Mouse (Mus musculus): ENCODE data around the gene D17Wsu92e. TPM values are rescaled to one million over a fixed set of nuclear protein-coding genes. Genes with fewer than 3 reads are reported as not detected.

D17Wsu92e gene
- polyA plus RNA-seq, 1 experiment from 2014 or later, result 10.3 TPM

DNA sequence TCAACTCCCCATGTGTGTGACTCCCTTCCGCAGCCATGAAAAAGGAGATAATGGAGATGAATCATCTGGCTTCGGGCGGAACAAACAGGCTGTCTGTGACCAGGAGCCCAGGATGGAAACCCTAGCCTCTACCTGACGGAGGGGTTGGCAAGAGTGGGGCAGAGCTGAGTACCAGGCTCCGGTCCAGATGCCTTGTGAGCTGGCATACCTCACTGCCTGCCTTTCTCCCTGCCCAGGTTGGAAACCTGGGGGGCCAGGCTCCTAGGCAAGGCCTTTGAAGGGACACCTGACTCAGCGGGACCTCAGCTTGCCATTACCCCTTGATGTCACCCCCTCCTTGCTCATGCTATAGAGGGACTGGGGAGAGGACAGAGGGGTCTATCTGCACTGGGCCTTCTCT is 79.5 kb downstream of the D17Wsu92e start:
- no peak overlapping the region for H3K4me3 ChIP-seq (ENCODE audit: low read length)
- 90% methylated on average over 6 of the region's 6 CpGs for WGBS

DNA sequence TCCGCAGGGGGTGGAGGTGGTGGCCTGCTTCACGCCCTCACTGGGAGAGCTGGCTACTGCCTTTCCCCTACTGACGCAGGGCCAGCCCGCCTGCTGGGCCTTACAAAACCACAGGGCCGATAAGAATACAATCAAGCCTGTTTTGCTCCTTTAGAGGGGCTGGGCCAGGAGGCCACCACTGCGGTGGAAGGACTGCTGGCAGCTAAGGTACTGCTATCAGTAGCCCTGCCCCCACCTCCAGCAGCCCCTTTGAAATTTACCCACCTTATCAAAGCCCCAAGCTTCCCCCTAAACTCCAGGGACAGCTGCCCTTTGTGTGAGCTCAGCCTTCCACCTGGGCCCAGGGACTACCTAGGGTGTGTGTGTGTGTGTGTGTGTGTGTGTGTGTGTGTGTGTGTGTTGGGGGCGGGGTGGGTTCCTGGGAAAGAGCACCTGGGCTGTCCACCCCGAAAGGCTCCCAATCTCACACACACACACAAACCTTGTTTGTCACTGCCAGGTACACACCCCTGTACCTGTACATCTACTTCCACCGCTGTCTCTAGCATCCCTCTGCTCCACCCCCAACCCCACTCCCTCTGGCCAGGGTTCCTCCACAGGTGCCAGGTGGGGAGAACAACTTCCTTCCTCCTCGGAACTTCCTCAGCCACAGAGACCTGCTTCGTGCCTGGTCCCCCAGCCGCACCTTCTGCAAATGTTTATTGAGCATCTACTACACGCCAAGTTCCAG is 85.9 kb downstream of the D17Wsu92e start:
- Histone ChIP-seq H3K9ac (ENCODE audit: low read depth, low read length) (no peak overlapping the region), H3K36me3 (ENCODE audit: control insufficient read depth, insufficient read depth, low read length) (no peaks in the 10 kb centered on the region), H3K27ac (ENCODE audit: low read depth, low read length) (no peak overlapping the region), H3K4me1 (ENCODE audit: control insufficient read depth, insufficient read depth, low read depth, low read length) (no peaks in the 10 kb centered on the region), H3K9me3 (ENCODE audit: control insufficient read depth, low read length) (no peaks in the 10 kb centered on the region), H3K4me3 (ENCODE audit: low read length) (no peak overlapping the region), H3K4me2 (ENCODE audit: low read length) (no peak overlapping the region), H3K27me3 (replicated peaks; ENCODE audit: control insufficient read depth, insufficient read depth, low read length) (no peaks in the 10 kb centered on the region)
- WGBS, result 22% methylated on average over 13 of the region's 13 CpGs
- ATAC-seq, result no peak

More for the DNA sequence above, 79.5 kb downstream of the D17Wsu92e start:
- Histone ChIP-seq H3K27me3 (replicated peaks; ENCODE audit: control insufficient read depth, insufficient read depth, low read length) (no peaks in the 10 kb centered on the region), H3K9me3 (ENCODE audit: control insufficient read depth, low read length) (no peaks in the 10 kb centered on the region), H3K36me3 (ENCODE audit: control insufficient read depth, insufficient read depth, low read length) (no peaks in the 10 kb centered on the region), H3K9ac (ENCODE audit: low read depth, low read length) (no peak overlapping the region), H3K27ac (ENCODE audit: low read depth, low read length) (no peak overlapping the region), H3K4me1 (ENCODE audit: control insufficient read depth, insufficient read depth, low read depth, low read length) (no peaks in the 10 kb centered on the region), H3K4me2 (ENCODE audit: low read length) (no peak overlapping the region)
- no peak for ATAC-seq

DNA sequence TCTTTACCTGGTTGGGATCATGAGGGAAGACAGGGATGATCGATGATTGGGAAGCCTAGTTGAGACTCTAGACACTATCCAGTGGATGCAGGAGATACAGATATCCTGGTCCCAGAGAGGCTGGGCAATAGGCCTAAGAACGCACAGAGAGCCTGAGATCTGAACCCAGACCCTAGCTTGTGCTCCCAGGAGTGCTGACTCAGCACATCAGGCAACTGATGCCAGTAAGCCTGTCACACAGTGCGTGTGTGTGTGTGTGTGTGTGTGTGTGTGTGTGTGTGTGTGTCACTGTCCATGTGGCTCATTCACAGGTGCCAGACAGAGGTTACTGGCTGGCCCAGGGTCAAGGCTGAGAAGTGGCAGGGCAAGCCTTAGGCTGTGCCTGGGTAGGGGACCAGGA is 87.8 kb downstream of the D17Wsu92e start:
- no peaks in the 10 kb centered on the region for H3K4me1 ChIP-seq (ENCODE audit: control insufficient read depth, insufficient read depth, low read depth, low read length)
- no peaks in the 10 kb centered on the region for H3K9me3 ChIP-seq (ENCODE audit: control insufficient read depth, low read length)
- no peak overlapping the region for H3K27ac ChIP-seq (ENCODE audit: low read depth, low read length)
- no peak overlapping the region for H3K4me2 ChIP-seq (ENCODE audit: low read length)
- H3K4me3 ChIP-seq (ENCODE audit: low read length), result no peak overlapping the region
- WGBS, result 91% methylated on average over 3 of the region's 3 CpGs
- no peak overlapping the region for H3K9ac ChIP-seq (ENCODE audit: low read depth, low read length)
- ATAC-seq, result no peak
- no peaks in the 10 kb centered on the region for H3K27me3 ChIP-seq (replicated peaks; ENCODE audit: control insufficient read depth, insufficient read depth, low read length)
- no peaks in the 10 kb centered on the region for H3K36me3 ChIP-seq (ENCODE audit: control insufficient read depth, insufficient read depth, low read length)

DNA sequence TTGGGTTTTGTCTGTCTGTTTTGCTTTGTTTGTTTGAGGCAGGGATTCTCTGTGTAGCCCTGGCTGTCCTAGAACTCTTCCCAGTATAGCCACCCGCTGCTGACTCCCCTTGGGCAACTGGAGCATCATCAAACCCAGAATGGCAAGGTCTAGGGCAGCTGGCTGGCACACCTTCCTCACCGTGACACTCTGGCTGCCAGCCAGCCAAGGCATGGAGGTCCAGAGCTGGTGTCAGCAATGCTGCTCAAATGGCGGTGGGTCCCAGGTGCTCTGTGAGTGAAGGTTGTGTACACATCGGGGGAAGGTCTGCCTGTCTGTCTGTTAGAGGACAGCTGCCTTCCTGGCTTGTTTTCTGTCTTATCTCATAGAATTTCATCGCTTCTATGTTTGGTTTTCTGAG is 88.3 kb downstream of the D17Wsu92e start:
- Histone ChIP-seq H3K9me3 (ENCODE audit: control insufficient read depth, low read length) (no peaks in the 10 kb centered on the region), H3K27me3 (replicated peaks; ENCODE audit: control insufficient read depth, insufficient read depth, low read length) (no peaks in the 10 kb centered on the region), H3K4me1 (ENCODE audit: control insufficient read depth, insufficient read depth, low read depth, low read length) (no peaks in the 10 kb centered on the region), H3K9ac (ENCODE audit: low read depth, low read length) (no peak overlapping the region; the same call in 1 of the 2 replicates), H3K27ac (ENCODE audit: low read depth, low read length) (no peak overlapping the region), H3K36me3 (ENCODE audit: control insufficient read depth, insufficient read depth, low read length) (no peaks in the 10 kb centered on the region), H3K4me2 (ENCODE audit: low read length) (no peak overlapping the region), H3K4me3 (ENCODE audit: low read length) (no peak overlapping the region)
- ATAC-seq, result no peak
- WGBS, result 71% methylated on average over 5 of the region's 5 CpGs

DNA sequence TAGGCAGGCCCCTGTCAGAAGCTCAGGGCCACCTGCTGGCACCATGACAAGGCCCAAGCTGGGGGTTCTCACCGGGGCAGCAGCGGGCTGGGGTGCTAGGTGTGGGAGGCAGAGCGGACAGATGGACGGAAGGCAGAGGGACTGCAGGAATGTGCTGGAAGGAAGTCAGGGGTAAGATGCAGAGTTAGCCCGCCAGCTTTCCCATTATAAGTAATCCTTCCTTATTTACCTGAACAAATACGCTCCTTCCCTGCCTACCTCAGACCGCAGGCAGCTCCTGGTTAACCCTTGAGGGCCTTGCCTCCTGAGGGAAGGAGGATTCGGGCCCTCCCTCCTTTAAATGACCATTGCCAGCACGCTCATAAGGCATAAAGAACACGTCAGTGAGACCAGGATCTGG is 91.7 kb downstream of the D17Wsu92e start, which contains the start of gene Spdef:
Spdef (minus strand) TSS at position 186 of the 400 bp plus-strand sequence.
- Histone ChIP-seq H3K4me1 (ENCODE audit: control insufficient read depth, insufficient read depth, low read depth, low read length) (peaks cover 8% of the 10 kb centered on the region; the same call in 1 of the 2 replicates), H3K9me3 (ENCODE audit: control insufficient read depth, low read length) (no peaks in the 10 kb centered on the region), H3K4me3 (ENCODE audit: low read length) (no peak within 1 kb of the TSS), H3K36me3 (ENCODE audit: control insufficient read depth, insufficient read depth, low read length) (no peaks in the 10 kb centered on the region), H3K9ac (ENCODE audit: low read depth, low read length) (no peak within 1 kb of the TSS), H3K27ac (ENCODE audit: low read depth, low read length) (no peak within 1 kb of the TSS), H3K27me3 (replicated peaks; ENCODE audit: control insufficient read depth, insufficient read depth, low read length) (no peaks in the 10 kb centered on the region), H3K4me2 (ENCODE audit: low read length) (no peak within 1 kb of the TSS)
- 77% methylated on average over 10 of the region's 10 CpGs for WGBS
- ATAC-seq, result no peak

DNA sequence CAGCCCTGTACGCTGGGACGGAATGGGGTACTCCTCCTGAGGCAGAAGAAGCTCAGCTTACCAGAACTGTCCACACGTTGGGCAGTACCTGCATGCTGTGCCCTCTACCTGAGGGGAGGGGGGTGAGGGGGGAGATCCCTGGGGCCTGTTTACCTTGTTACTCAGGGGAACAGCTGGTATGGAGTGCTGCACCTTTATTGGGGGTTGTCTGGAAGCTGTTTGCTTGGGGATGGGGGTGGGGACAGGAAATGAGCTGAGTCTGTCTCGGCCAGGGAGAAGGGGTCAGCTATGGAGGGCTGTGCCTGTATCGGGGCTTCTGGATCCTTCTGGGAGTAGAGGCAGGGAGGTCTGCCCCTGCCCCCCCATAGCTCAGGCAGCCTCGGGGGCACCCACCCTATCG is 93.9 kb downstream of the D17Wsu92e start:
- H3K4me2 ChIP-seq (ENCODE audit: low read length), result no peak overlapping the region
- no peak for ATAC-seq
- H3K27me3 ChIP-seq (replicated peaks; ENCODE audit: control insufficient read depth, insufficient read depth, low read length), result no peaks in the 10 kb centered on the region
- no peak overlapping the region for H3K9ac ChIP-seq (ENCODE audit: low read depth, low read length)
- H3K4me1 ChIP-seq (ENCODE audit: control insufficient read depth, insufficient read depth, low read depth, low read length), result peaks cover 8% of the 10 kb centered on the region; the same call in 1 of the 2 replicates
- no peak overlapping the region for H3K4me3 ChIP-seq (ENCODE audit: low read length)
- WGBS, result 61% methylated on average over 7 of the region's 7 CpGs
- H3K9me3 ChIP-seq (ENCODE audit: control insufficient read depth, low read length), result no peaks in the 10 kb centered on the region
- H3K27ac ChIP-seq (ENCODE audit: low read depth, low read length), result no peak overlapping the region
- no peaks in the 10 kb centered on the region for H3K36me3 ChIP-seq (ENCODE audit: control insufficient read depth, insufficient read depth, low read length)

DNA sequence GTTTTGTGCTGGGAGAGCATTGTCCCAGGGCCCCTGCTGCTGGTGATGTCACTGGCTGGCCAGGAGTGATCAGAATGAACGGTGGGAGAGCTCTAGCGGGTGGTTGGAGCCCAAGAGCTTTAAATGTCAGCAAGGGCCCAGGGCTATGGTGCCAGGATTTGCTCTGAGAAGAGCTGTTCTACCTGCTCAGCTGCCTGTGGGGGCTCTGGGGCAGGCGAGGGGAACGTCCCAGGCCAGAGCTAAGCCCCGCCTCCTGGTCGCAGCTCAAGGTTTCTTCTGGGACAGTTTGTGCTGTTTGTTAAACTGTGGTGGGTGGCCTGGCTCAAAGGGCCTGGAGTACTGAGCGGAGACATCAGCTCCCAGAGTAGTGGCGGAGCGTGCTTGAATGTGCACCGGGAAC is 95.0 kb downstream of the D17Wsu92e start:
- Histone ChIP-seq H3K4me1 (ENCODE audit: control insufficient read depth, insufficient read depth, low read depth, low read length) (peaks cover 8% of the 10 kb centered on the region; the same call in 1 of the 2 replicates), H3K9me3 (ENCODE audit: control insufficient read depth, low read length) (no peaks in the 10 kb centered on the region), H3K27me3 (replicated peaks; ENCODE audit: control insufficient read depth, insufficient read depth, low read length) (no peaks in the 10 kb centered on the region), H3K36me3 (ENCODE audit: control insufficient read depth, insufficient read depth, low read length) (no peaks in the 10 kb centered on the region), H3K9ac (ENCODE audit: low read depth, low read length) (no peak overlapping the region), H3K4me2 (ENCODE audit: low read length) (no peak overlapping the region), H3K27ac (ENCODE audit: low read depth, low read length) (no peak overlapping the region), H3K4me3 (ENCODE audit: low read length) (no peak overlapping the region)
- WGBS, result 14% methylated on average over 10 of the region's 10 CpGs
- ATAC-seq, result no peak

DNA sequence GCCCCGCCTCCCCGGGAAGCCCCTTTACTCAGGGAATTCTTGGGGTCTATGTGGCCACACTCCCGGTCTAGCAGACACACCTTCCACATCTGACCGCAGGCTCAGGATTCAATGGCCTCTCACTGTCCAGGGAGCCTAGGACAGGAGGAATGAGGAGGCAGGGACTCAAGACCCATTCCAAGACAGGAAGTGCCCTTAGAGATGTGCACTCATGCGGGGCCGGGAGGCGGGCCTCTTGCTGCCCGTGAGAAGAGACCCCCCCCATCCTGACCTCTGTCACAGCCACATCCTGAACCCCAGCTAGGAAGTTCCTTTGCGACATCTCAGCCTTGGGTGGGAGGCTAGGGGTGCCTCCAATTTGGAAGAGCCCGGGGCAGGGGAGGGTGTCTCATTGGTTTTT is 95.4 kb downstream of the D17Wsu92e start:
- 29% methylated on average over 10 of the region's 10 CpGs for WGBS
- H3K27me3 ChIP-seq (replicated peaks; ENCODE audit: control insufficient read depth, insufficient read depth, low read length), result no peaks in the 10 kb centered on the region
- no peaks in the 10 kb centered on the region for H3K9me3 ChIP-seq (ENCODE audit: control insufficient read depth, low read length)
- peaks cover 8% of the 10 kb centered on the region; the same call in 1 of the 2 replicates for H3K4me1 ChIP-seq (ENCODE audit: control insufficient read depth, insufficient read depth, low read depth, low read length)
- no peak overlapping the region for H3K9ac ChIP-seq (ENCODE audit: low read depth, low read length)
- no peaks in the 10 kb centered on the region for H3K36me3 ChIP-seq (ENCODE audit: control insufficient read depth, insufficient read depth, low read length)
- H3K27ac ChIP-seq (ENCODE audit: low read depth, low read length), result no peak overlapping the region
- ATAC-seq, result no peak
- no peak overlapping the region for H3K4me3 ChIP-seq (ENCODE audit: low read length)
- no peak overlapping the region for H3K4me2 ChIP-seq (ENCODE audit: low read length)

DNA sequence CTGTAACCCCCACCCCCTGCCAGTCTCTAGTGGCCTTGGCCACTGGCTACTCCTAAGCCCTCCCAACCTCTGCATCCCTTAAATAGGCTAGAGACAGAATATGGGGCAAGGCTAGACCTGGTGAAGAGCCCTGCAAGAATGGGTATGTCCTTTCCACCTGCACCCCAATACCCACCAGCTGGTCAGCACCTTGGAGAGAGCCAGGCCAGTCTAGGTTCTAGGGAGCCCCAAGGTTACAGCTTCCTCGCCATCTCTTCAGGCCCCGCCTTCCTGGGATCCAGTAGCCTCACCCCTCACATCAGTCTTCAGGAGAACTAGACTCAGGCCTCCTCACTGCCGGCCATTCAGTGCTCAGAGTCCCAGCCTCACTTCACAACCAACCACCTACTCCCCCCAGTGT is 96.1 kb downstream of the D17Wsu92e start:
- 51% methylated on average over 3 of the region's 3 CpGs for WGBS
- no peaks in the 10 kb centered on the region for H3K27me3 ChIP-seq (replicated peaks; ENCODE audit: control insufficient read depth, insufficient read depth, low read length)

More for the DNA sequence above, 96.1 kb downstream of the D17Wsu92e start:
- no peak overlapping the region for H3K9ac ChIP-seq (ENCODE audit: low read depth, low read length)
- no peak for ATAC-seq
- H3K4me3 ChIP-seq (ENCODE audit: low read length), result no peak overlapping the region
- no peaks in the 10 kb centered on the region for H3K9me3 ChIP-seq (ENCODE audit: control insufficient read depth, low read length)
- peaks cover 8% of the 10 kb centered on the region; the same call in 1 of the 2 replicates for H3K4me1 ChIP-seq (ENCODE audit: control insufficient read depth, insufficient read depth, low read depth, low read length)
- H3K36me3 ChIP-seq (ENCODE audit: control insufficient read depth, insufficient read depth, low read length), result no peaks in the 10 kb centered on the region
- no peak overlapping the region for H3K4me2 ChIP-seq (ENCODE audit: low read length)
- no peak overlapping the region for H3K27ac ChIP-seq (ENCODE audit: low read depth, low read length)

Measured in hindbrain, embryonic 16.5 days (tissue).